Mouse (Mus musculus): ENCODE measurements around the gene Igdcc3. TPM values are rescaled to one million over a fixed set of nuclear protein-coding genes. Genes with fewer than 3 reads are reported as not detected.

The Igdcc3 gene
- 0.75 and 0.79 TPM in 2 replicates for polyA plus RNA-seq (2016; fragmentation: Nextera tagmentation; extraction: Ambion mirVana)

GRCm38 (mm10) chr9:65140936-65141305, at the start of gene Igdcc3:
Gene Igdcc3, plus strand, starts transcription at chr9:65141189.
- peak within 1 kb of the TSS; percentile 69 for H3K4me2 ChIP-seq
- ATAC-seq, result peak; percentile 30; the same call in 1 of the 2 replicates
- H3K27ac ChIP-seq, result peak within 1 kb of the TSS; percentile 47; the same call in 1 of the 2 replicates
- peak within 1 kb of the TSS; percentile 55 for H3K4me3 ChIP-seq
- H3K9me3 ChIP-seq (replicated peaks), result no peaks in the 10 kb centered on the region
- peaks cover 13% of the 10 kb centered on the region; the same call in 1 of the 2 replicates for H3K4me1 ChIP-seq
- H3K36me3 ChIP-seq, result no peaks in the 10 kb centered on the region
- peak within 1 kb of the TSS; percentile 44 for H3K9ac ChIP-seq
- under 1% methylated on average over 30 of the region's 48 CpGs for WGBS (ENCODE audit: insufficient replicate concordance)
- peaks cover 87% of the 10 kb centered on the region for H3K27me3 ChIP-seq (replicated peaks)

GRCm38 (mm10) chr9:65094237-65094636, 46.8 kb upstream of the Igdcc3 start:
- Histone ChIP-seq H3K4me3 (no peak overlapping the region), H3K9ac (no peak overlapping the region), H3K36me3 (no peaks in the 10 kb centered on the region), H3K9me3 (replicated peaks) (no peaks in the 10 kb centered on the region), H3K27me3 (replicated peaks) (peaks cover 19% of the 10 kb centered on the region; the same call in 1 of the 2 replicates), H3K27ac (no peak overlapping the region), H3K4me2 (no peak overlapping the region), H3K4me1 (0 out of 2 replicates have a peak, but pooled peaks cover 4% of the 10 kb centered on the region)
- WGBS (ENCODE audit: insufficient replicate concordance), result 54% methylated on average over 6 of the region's 6 CpGs
- no peak for ATAC-seq

- Histone ChIP-seq H3K9me3 (replicated peaks) (no peaks in the 10 kb centered on the region; the same call in none of the 2 replicates), H3K27ac (peak within 1 kb of the TSS; percentile 76), H3K27me3 (replicated peaks) (peaks cover 79% of the 10 kb centered on the region), H3K36me3 (no peaks in the 10 kb centered on the region), H3K4me2 (peak within 1 kb of the TSS; percentile 88), H3K9ac (peak within 1 kb of the TSS; percentile 68), H3K4me1 (peaks cover 9% of the 10 kb centered on the region), H3K4me3 (peak within 1 kb of the TSS; percentile 62)
- ATAC-seq, result no peak
- 3% methylated on average over 44 of the region's 76 CpGs for WGBS (ENCODE audit: insufficient replicate concordance)
These were observed 39.9 kb upstream of the Igdcc3 start, which contains the start of gene Igdcc4 for GRCm38 (mm10) chr9:65100991-65101685. Gene Igdcc4, plus strand, starts transcription at chr9:65101486.

GRCm38 (mm10) chr9:65101686-65102376, 39.2 kb upstream of the Igdcc3 start:
- whole genome bisulfite sequencing (ENCODE audit: insufficient replicate concordance), result 1% methylated on average over 39 of the region's 39 CpGs
- peaks cover 9% of the 10 kb centered on the region for H3K4me1 ChIP-seq
- peak overlapping the region; percentile 62 for H3K4me3 ChIP-seq
- peak overlapping the region; percentile 88 for H3K4me2 ChIP-seq
- peak; percentile 53 for ATAC-seq
- peak overlapping the region; percentile 68 for H3K9ac ChIP-seq
- H3K27me3 ChIP-seq (replicated peaks), result peaks cover 83% of the 10 kb centered on the region
- peak overlapping the region; percentile 76 for H3K27ac ChIP-seq
- H3K36me3 ChIP-seq, result no peaks in the 10 kb centered on the region
- no peaks in the 10 kb centered on the region; the same call in none of the 2 replicates for H3K9me3 ChIP-seq (replicated peaks)

GRCm38 (mm10) chr9:65102377-65103172, 38.4 kb upstream of the Igdcc3 start:
- peak; percentile 33 for ATAC-seq
- Histone ChIP-seq H3K27ac (peak overlapping the region; percentile 5; the same call in 1 of the 2 replicates), H3K4me1 (peaks cover 9% of the 10 kb centered on the region), H3K4me3 (peak overlapping the region; percentile 62), H3K4me2 (peak overlapping the region; percentile 88), H3K36me3 (no peaks in the 10 kb centered on the region), H3K27me3 (replicated peaks) (peaks cover 90% of the 10 kb centered on the region), H3K9me3 (replicated peaks) (no peaks in the 10 kb centered on the region; the same call in none of the 2 replicates), H3K9ac (peak overlapping the region; percentile 48)
- WGBS (ENCODE audit: insufficient replicate concordance), result 8% methylated on average over 36 of the region's 36 CpGs

GRCm38 (mm10) chr9:65103173-65103752, 37.7 kb upstream of the Igdcc3 start:
- WGBS (ENCODE audit: insufficient replicate concordance), result 17% methylated on average over 8 of the region's 8 CpGs
- Histone ChIP-seq H3K4me1 (peaks cover 9% of the 10 kb centered on the region), H3K9ac (no peak overlapping the region), H3K36me3 (no peaks in the 10 kb centered on the region), H3K4me2 (peak overlapping the region; percentile 88), H3K27me3 (replicated peaks) (peaks cover 91% of the 10 kb centered on the region), H3K9me3 (replicated peaks) (no peaks in the 10 kb centered on the region; the same call in none of the 2 replicates), H3K4me3 (peak overlapping the region; percentile 62), H3K27ac (peak overlapping the region; percentile 5; the same call in 1 of the 2 replicates)
- ATAC-seq, result no peak

GRCm38 (mm10) chr9:65106821-65107220, 34.2 kb upstream of the Igdcc3 start:
- H3K4me3 ChIP-seq, result no peak overlapping the region
- H3K4me1 ChIP-seq, result peaks cover 8% of the 10 kb centered on the region
- 60% methylated on average over 4 of the region's 4 CpGs for WGBS (ENCODE audit: insufficient replicate concordance)
- no peak overlapping the region for H3K27ac ChIP-seq
- no peaks in the 10 kb centered on the region for H3K9me3 ChIP-seq (replicated peaks)
- H3K27me3 ChIP-seq (replicated peaks), result peaks cover 89% of the 10 kb centered on the region
- H3K36me3 ChIP-seq, result no peaks in the 10 kb centered on the region
- no peak overlapping the region for H3K9ac ChIP-seq
- no peak overlapping the region for H3K4me2 ChIP-seq
- ATAC-seq, result no peak

- no peak overlapping the region for H3K4me3 ChIP-seq
- ATAC-seq, result no peak
- no peaks in the 10 kb centered on the region for H3K9me3 ChIP-seq (replicated peaks)
- no peaks in the 10 kb centered on the region for H3K36me3 ChIP-seq
- 55% methylated on average over 1 of the region's 1 CpGs for WGBS (ENCODE audit: insufficient replicate concordance)
- H3K4me2 ChIP-seq, result no peak overlapping the region
- H3K27me3 ChIP-seq (replicated peaks), result peaks cover 84% of the 10 kb centered on the region
- H3K9ac ChIP-seq, result no peak overlapping the region
- H3K4me1 ChIP-seq, result peaks cover 3% of the 10 kb centered on the region; the same call in 1 of the 2 replicates
- H3K27ac ChIP-seq, result no peak overlapping the region
These were observed 33.1 kb upstream of the Igdcc3 start for GRCm38 (mm10) chr9:65107893-65108292.

- H3K36me3 ChIP-seq, result no peaks in the 10 kb centered on the region
- ATAC-seq, result no peak
- peak overlapping the region; percentile 39 for H3K4me2 ChIP-seq
- H3K4me1 ChIP-seq, result peaks cover 3% of the 10 kb centered on the region; the same call in 1 of the 2 replicates
- no peak overlapping the region for H3K4me3 ChIP-seq
- 15% methylated on average over 24 of the region's 24 CpGs for WGBS (ENCODE audit: insufficient replicate concordance)
- no peak overlapping the region for H3K9ac ChIP-seq
- H3K27me3 ChIP-seq (replicated peaks), result peaks cover 84% of the 10 kb centered on the region
- H3K27ac ChIP-seq, result 0 out of 2 replicates have a peak overlapping the region, but pooled peaks have one; percentile 36
- H3K9me3 ChIP-seq (replicated peaks), result no peaks in the 10 kb centered on the region
These were observed 31.6 kb upstream of the Igdcc3 start for GRCm38 (mm10) chr9:65109132-65110072.

- no peaks in the 10 kb centered on the region for H3K9me3 ChIP-seq (replicated peaks)
- H3K27ac ChIP-seq, result no peak overlapping the region
- no peak overlapping the region for H3K9ac ChIP-seq
- peaks cover 3% of the 10 kb centered on the region; the same call in 1 of the 2 replicates for H3K36me3 ChIP-seq
- no peak for ATAC-seq
- H3K27me3 ChIP-seq (replicated peaks), result peaks cover 72% of the 10 kb centered on the region
- no peak overlapping the region for H3K4me3 ChIP-seq
- H3K4me1 ChIP-seq, result peaks cover 3% of the 10 kb centered on the region; the same call in 1 of the 2 replicates
- WGBS (ENCODE audit: insufficient replicate concordance), result 67% methylated on average over 5 of the region's 5 CpGs
- H3K4me2 ChIP-seq, result no peak overlapping the region
These were observed 29.3 kb upstream of the Igdcc3 start for GRCm38 (mm10) chr9:65111698-65112097.
